ENCODE assay signal across 8 mouse cellular contexts in the genomic region with DNA sequence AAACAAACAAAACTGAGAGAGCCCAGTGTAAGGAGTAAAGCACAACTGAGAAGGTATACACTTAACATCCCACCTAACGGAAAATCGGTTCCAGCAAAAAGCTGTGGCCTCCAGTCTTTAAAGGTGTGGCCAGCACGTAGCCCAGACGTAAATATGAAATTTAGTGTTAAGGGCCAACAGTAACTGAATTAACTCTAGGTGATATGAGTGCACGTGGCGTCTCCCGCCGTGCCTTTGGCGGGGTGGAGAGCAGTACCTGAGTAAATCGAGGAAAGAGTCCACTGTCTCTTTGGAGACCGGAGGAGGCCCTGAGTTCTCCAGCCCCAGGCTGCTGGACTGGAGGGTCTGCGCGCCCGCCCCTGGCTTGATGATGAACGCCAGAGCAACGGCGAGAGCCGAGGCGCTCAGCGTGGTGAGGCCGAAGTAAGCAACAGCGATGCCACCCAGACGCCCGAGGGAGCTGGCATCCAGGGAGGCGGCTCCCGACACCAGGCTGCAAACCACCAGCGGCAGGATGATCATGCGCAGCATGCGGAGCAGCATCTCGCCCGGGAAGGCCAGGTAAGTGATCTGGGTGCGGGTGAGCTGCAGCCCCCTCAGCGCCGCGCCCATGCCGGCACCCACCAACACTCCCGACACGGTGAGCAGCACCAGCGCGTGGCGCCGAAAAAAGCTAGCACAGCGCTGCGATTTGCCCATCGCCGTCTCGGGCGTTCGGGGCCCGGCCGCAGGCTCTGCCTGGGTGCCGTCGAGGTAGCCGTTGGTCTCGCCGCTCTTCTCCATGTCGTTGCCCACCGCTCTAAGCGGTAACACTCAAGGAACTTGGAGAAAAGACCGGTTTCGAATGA. TPM values are rescaled to one million over a fixed set of nuclear protein-coding genes. Genes with fewer than 3 reads are reported as not detected.
DNase-seq lines count a peak whose midpoint lies in the region; ATAC-seq and TF ChIP-seq lines count a peak whose summit lies in the region.

No protein-coding gene starts in this region.

- TF ChIP-seq POLR2A in spleen, adult 2 months (IDR thresholded peaks at IDR 0.05; ENCODE audit: low read depth, low read length) = no peak

- WGBS in intestine, embryonic 14.5 days = 1% methylated on average over 58 of the region's 61 CpGs
- WGBS in spleen, adult 2 months = 6% methylated on average over 61 of the region's 61 CpGs

- H3K36me3 ChIP-seq in intestine, embryonic 14.5 days (ENCODE audit: control insufficient read depth, insufficient read depth, low read length) = no peaks in the 10 kb centered on the region
- no peaks in the 10 kb centered on the region for H3K36me3 ChIP-seq in spleen, adult 2 months (ENCODE audit: control insufficient read depth, insufficient read depth, low read length)

- peaks cover 16% of the 10 kb centered on the region for H3K4me1 ChIP-seq in intestine, embryonic 14.5 days (replicated peaks; ENCODE audit: control insufficient read depth, insufficient read depth, low read length)
- peaks cover 4% of the 10 kb centered on the region; the same call in 1 of the 2 replicates for H3K4me1 ChIP-seq in spleen, adult 2 months (ENCODE audit: control insufficient read depth, insufficient read depth, insufficient read length)

- no peak for TF ChIP-seq CTCF in spleen, adult 2 months (IDR thresholded peaks at IDR 0.05; ENCODE audit: extremely low read depth, insufficient read depth, insufficient read length, insufficient replicate concordance)

- H3K4me3 ChIP-seq in intestine, embryonic 14.5 days (ENCODE audit: low read depth, low read length) = peak overlapping the region; percentile 58
- peak overlapping the region; percentile 79 for H3K4me3 ChIP-seq in spleen, adult 2 months (ENCODE audit: extremely low read depth, insufficient read depth, insufficient read length)

- peak overlapping the region; percentile 97 for H3K4me2 ChIP-seq in intestine, embryonic 14.5 days (ENCODE audit: low read length)

- H3K9ac ChIP-seq in intestine, embryonic 14.5 days (ENCODE audit: low read length) = peak overlapping the region; percentile 59

- no peaks in the 10 kb centered on the region for H3K27me3 ChIP-seq in intestine, embryonic 14.5 days (replicated peaks; ENCODE audit: control insufficient read depth, insufficient read depth, low read length)
- H3K27me3 ChIP-seq in spleen, adult 2 months (ENCODE audit: control insufficient read depth, insufficient read depth, low read length) = no peaks in the 10 kb centered on the region

- no peaks in the 10 kb centered on the region for H3K9me3 ChIP-seq in intestine, embryonic 14.5 days (ENCODE audit: control insufficient read depth, low read length)

- peak overlapping the region; percentile 95 for H3K27ac ChIP-seq in intestine, embryonic 14.5 days (ENCODE audit: low read depth)
- H3K27ac ChIP-seq in spleen, adult 2 months (ENCODE audit: insufficient read depth, low read length) = no peak overlapping the region

- ATAC-seq in intestine, embryonic 14.5 days (replicated peaks; ENCODE audit: low FRiP score, low TSS enrichment, low read depth) = peak; percentile 25
- ATAC-seq in megakaryocyte-erythroid progenitor cell, adult 5-6 weeks (replicated peaks; ENCODE audit: low FRiP score, low TSS enrichment, poor library complexity, severe bottlenecking) = peak; percentile 27

- intact Hi-C loops in left cerebral cortex, postnatal 36 days (cut with DNase I) = loop anchor here (2.0 to 10.0 kb wide), 4 partner anchors 69 to 405 kb away; no protein-coding TSS in a partner anchor

- DNase-seq in spleen, adult 18-20 months = peak; percentile 16 to 30
- no peak for DNase-seq in spleen, adult 12 weeks (ENCODE audit: low spot score)
- peak; percentile 54 for DNase-seq in cerebellum, adult 8-10 months
- DNase-seq in frontal cortex, postnatal 25 days (ENCODE audit: low spot score in 2 of 2) = peak; percentile 38 to 46
- no peak for DNase-seq in intestine, embryonic 14.5 days (ENCODE audit: low spot score)
- DNase-seq in left cerebral cortex, postnatal 36 days (ENCODE audit: low spot score in 2 of 2) = peak; percentile 64 to 75
- DNase-seq in spleen, adult 2 months (ENCODE audit: low read depth in 1 of 2, low spot score in 2 of 2) = peak in 1 of 2 experiments; percentile 10

RNA-seq across cellular contexts. Expression of a gene that starts 0.6 kb away (rescaled TPM):
- 17.2 and 18.2 TPM in 2 replicates for polyA plus RNA-seq in intestine, embryonic 14.5 days (2014; fragmentation: Nextera tagmentation; extraction: Ambion mirVana)
- total RNA-seq in left cerebral cortex, postnatal 36 days (2021) = 10 to 100 TPM; 38.3 to 40.3 TPM
- 2.0 and 2.9 TPM in 2 replicates for total RNA-seq in megakaryocyte-erythroid progenitor cell, adult 5-6 weeks (2014; fragmentation: Nextera tagmentation)
- 1.4 and 2.1 TPM in 2 replicates for total RNA-seq in megakaryocyte-erythroid progenitor cell, adult 5-6 weeks (2017)
- 0.85 and 1.1 TPM in 2 replicates for polyA plus RNA-seq in spleen, adult 2 months (2012; rRNA removed)

Comparison
In these comparisons a context has a peak if more than half of its experiments do, and no peak if none do; other contexts are left out.
1. DNase-seq: peak in spleen, adult 18-20 months (2 of 2), cerebellum, adult 8-10 months (single experiment), frontal cortex, postnatal 25 days (2 of 2) and left cerebral cortex, postnatal 36 days (2 of 2); none in spleen, adult 12 weeks (single experiment) and intestine, embryonic 14.5 days (single experiment).
2. RNA of a gene that starts 0.6 kb away (total RNA-seq): 38.3 to 40.3 TPM in left cerebral cortex, postnatal 36 days; 1.4 to 2.9 TPM in megakaryocyte-erythroid progenitor cell, adult 5-6 weeks; every median in the first group is over 10 times any median in the second.